Mouse (Mus musculus): Measurements from ENCODE around the gene Bcl7b. TPM values are rescaled to one million over a fixed set of nuclear protein-coding genes. Genes with fewer than 3 reads are reported as not detected.

Gene Bcl7b
- total and polyA plus RNA-seq, 3 experiments, result 44.6 to 76.0 TPM; not detected in 1

- Histone ChIP-seq H3K4me3 (ENCODE audit: control insufficient read depth in 1 of 2, insufficient read depth in 1 of 2, low read depth in 2 of 2, low read length in 2 of 2) (no peak overlapping the region), H3K36me3 (ENCODE audit: control insufficient read depth in 1 of 2, insufficient read depth in 2 of 2, low read length in 2 of 2) (peaks cover 4 to 7% of the 10 kb centered on the region in 2 experiments; a peak in 3 of 4 replicates), H3K27ac (ENCODE audit: control insufficient read depth, low read depth, low read length) (no peak overlapping the region), H3K4me1 (ENCODE audit: control insufficient read depth in 1 of 2, insufficient read depth in 2 of 2, low read length in 2 of 2) (no peaks in the 10 kb centered on the region; a peak in 1 of 4 replicates), H3K79me2 (ENCODE audit: control insufficient read depth, insufficient read depth, low read length, poor library complexity) (peaks cover 13% of the 10 kb centered on the region), H3K27me3 (ENCODE audit: control insufficient read depth in 1 of 2, insufficient read depth in 2 of 2, low read length in 2 of 2) (no peaks in the 10 kb centered on the region), H3K9ac (ENCODE audit: control insufficient read depth, low read depth, low read length, poor library complexity, severe bottlenecking) (no peak overlapping the region), H3K9me3 (replicated peaks; ENCODE audit: insufficient read depth, low read length) (no peaks in the 10 kb centered on the region)
- TF ChIP-seq ELF1 (IDR thresholded peaks at IDR 0.05; ENCODE audit: low read depth, low read length) (no peak), ZC3H11A (IDR thresholded peaks at IDR 0.05; ENCODE audit: low read depth, low read length) (no peak), USF2 (IDR thresholded peaks at IDR 0.05; ENCODE audit: borderline replicate concordance in 1 of 2, insufficient read depth in 1 of 2, low read depth in 1 of 2, low read length in 2 of 2) (no peak)
- no peak for DNase-seq (ENCODE audit: low read depth, low spot score)
These were observed 15.2 kb downstream of the Bcl7b start for GRCm38 (mm10) chr5:135183131-135183861.

GRCm38 (mm10) chr5:135185016-135185415 is 16.9 kb downstream of the Bcl7b start:
- Histone ChIP-seq H3K4me3 (ENCODE audit: control insufficient read depth in 1 of 2, insufficient read depth in 1 of 2, low read depth in 2 of 2, low read length in 2 of 2) (no peak overlapping the region), H3K27me3 (ENCODE audit: control insufficient read depth in 1 of 2, insufficient read depth in 2 of 2, low read length in 2 of 2) (no peaks in the 10 kb centered on the region), H3K36me3 (ENCODE audit: control insufficient read depth in 1 of 2, insufficient read depth in 2 of 2, low read length in 2 of 2) (peaks cover 4 to 17% of the 10 kb centered on the region in 2 experiments), H3K9ac (ENCODE audit: control insufficient read depth, low read depth, low read length, poor library complexity, severe bottlenecking) (no peak overlapping the region), H3K79me2 (ENCODE audit: control insufficient read depth, insufficient read depth, low read length, poor library complexity) (peaks cover 28% of the 10 kb centered on the region), H3K4me1 (ENCODE audit: control insufficient read depth in 1 of 2, insufficient read depth in 2 of 2, low read length in 2 of 2) (peaks cover 0 to 9% of the 10 kb centered on the region in 2 experiments; a peak in 3 of 4 replicates), H3K9me3 (replicated peaks; ENCODE audit: insufficient read depth, low read length) (no peaks in the 10 kb centered on the region), H3K27ac (ENCODE audit: control insufficient read depth, low read depth, low read length) (no peak overlapping the region)
- TF ChIP-seq ZKSCAN1 (IDR thresholded peaks at IDR 0.05; ENCODE audit: low read depth, low read length) (no peak), POLR2AphosphoS5 (IDR thresholded peaks at IDR 0.05; ENCODE audit: borderline replicate concordance, low read depth, low read length) (no peak), CHD2 (IDR thresholded peaks at IDR 0.05; ENCODE audit: low read length) (no peak), ZMIZ1 (IDR thresholded peaks at IDR 0.05; ENCODE audit: low read depth, low read length) (no peak), MXI1 (IDR thresholded peaks at IDR 0.05; ENCODE audit: low read depth, low read length) (no peak), KAT2A (conservative IDR thresholded peaks at IDR 0.05; ENCODE audit: low read depth, low read length) (no peak), MAZ (IDR thresholded peaks at IDR 0.05; ENCODE audit: low read depth, low read length) (no peak), BHLHE40 (IDR thresholded peaks at IDR 0.05; ENCODE audit: borderline replicate concordance, low read depth, low read length) (no peak), SMC3 (IDR thresholded peaks at IDR 0.05; ENCODE audit: low read depth, low read length) (no peak), UBTF (IDR thresholded peaks at IDR 0.05; ENCODE audit: borderline replicate concordance, insufficient read depth, low read depth, low read length) (no peak), RAD21 (IDR thresholded peaks at IDR 0.05; ENCODE audit: low read depth, low read length) (no peak), USF2 (IDR thresholded peaks at IDR 0.05; ENCODE audit: borderline replicate concordance in 1 of 2, insufficient read depth in 1 of 2, low read depth in 1 of 2, low read length in 2 of 2) (no peak), ETS1 (IDR thresholded peaks at IDR 0.05; ENCODE audit: low read depth, low read length) (no peak), RCOR1 (IDR thresholded peaks at IDR 0.05; ENCODE audit: low read depth, low read length) (no peak), GATA1 (IDR thresholded peaks at IDR 0.05; ENCODE audit: low read depth, low read length) (no peak), EP300 (IDR thresholded peaks at IDR 0.05; ENCODE audit: low read depth in 1 of 2, low read length in 2 of 2) (no peak), HCFC1 (IDR thresholded peaks at IDR 0.05; ENCODE audit: low read depth, low read length) (no peak), MEF2A (IDR thresholded peaks at IDR 0.05; ENCODE audit: extremely low read depth, insufficient replicate concordance, low read depth, low read length, poor library complexity, severe bottlenecking) (no peak), NRF1 (IDR thresholded peaks at IDR 0.05; ENCODE audit: insufficient read depth, low read depth, low read length, poor library complexity, severe bottlenecking) (no peak)
- DNase-seq (ENCODE audit: low read depth, low spot score), result no peak
